Mouse (Mus musculus) kidney, adult 2 months (tissue): ENCODE data around the gene Ralgapa2.

ENCODE experiments used
- CTCF ChIP-seq: fragments of 200-500 bp; conservative IDR thresholded peaks from 2 replicates; pipeline ENCODE4 v1.5.1; 2011; ENCODE audit warnings: low read depth, mild to moderate bottlenecking, control low read depth, low read length, moderate library complexity, mixed read lengths; ENCODE audit not compliant: insufficient read depth, insufficient read length
- POLR2A ChIP-seq: fragments of 200-500 bp; IDR thresholded peaks from one replicate; pipeline ENCODE4 v1.6.1; 2011; ENCODE audit warnings: low read depth, low read length, control low read depth

DNA sequence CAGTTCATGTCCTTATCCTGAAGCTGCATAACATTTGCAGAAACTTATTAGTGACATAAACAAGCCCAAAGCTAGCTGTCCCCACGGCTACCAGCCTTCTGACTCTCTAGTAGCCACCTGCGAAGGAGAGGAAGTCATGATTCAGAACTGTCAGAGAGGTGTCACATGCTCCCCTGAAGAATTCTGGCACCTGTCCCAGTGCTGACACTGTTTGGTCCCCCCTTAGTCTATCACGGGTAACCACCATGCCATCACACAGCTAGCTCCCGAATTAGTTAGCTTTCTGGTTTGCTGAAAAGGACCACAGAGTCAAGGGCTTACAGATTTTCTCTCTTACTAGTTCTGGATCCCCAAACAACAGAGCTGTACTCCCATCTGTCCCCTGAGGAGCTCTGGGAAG lies 247.1 kb downstream of the Ralgapa2 start:
- TF ChIP-seq POLR2A (no peak), CTCF (no peak)
